Mouse (Mus musculus): Measurements from ENCODE around the gene Nutf2-ps1. TPM values are rescaled to one million over a fixed set of nuclear protein-coding genes. Genes with fewer than 3 reads are reported as not detected.
A peak's percentile ranks its signal among the peaks of the same experiment; 100 is the strongest.
"Not testable (repeated sequence)": the region's sequence is repeated elsewhere in the genome, so short reads cannot be mapped to it uniquely, and the experiment has no call there.

Gene Nutf2-ps1
- 168 and 177 TPM in 2 replicates for polyA plus RNA-seq (2015; fragmentation: Nextera tagmentation; extraction: Ambion mirVana)

GRCm38 (mm10) chr19:53588968-53589367 is at the start of gene Nutf2-ps1:
Gene Nutf2-ps1, minus strand, starts transcription at chr19:53589068.
- not testable (repeated sequence) for H3K27me3 ChIP-seq (ENCODE audit: control insufficient read depth, insufficient read depth, low read length); H3K4me1 ChIP-seq (replicated peaks; ENCODE audit: control insufficient read depth, insufficient read depth); DNase-seq (ENCODE audit: low spot score); ATAC-seq (ENCODE audit: low FRiP score, low TSS enrichment); H3K36me3 ChIP-seq (ENCODE audit: control insufficient read depth, insufficient read depth, low read length); H3K4me3 ChIP-seq (ENCODE audit: low read depth, low read length); H3K9ac ChIP-seq (ENCODE audit: low read length); H3K27ac ChIP-seq (replicated peaks); H3K4me2 ChIP-seq (replicated peaks; ENCODE audit: low read depth); H3K9me3 ChIP-seq (ENCODE audit: control insufficient read depth, low read length)
- 97% methylated on average over 7 of the region's 7 CpGs for WGBS

DNA sequence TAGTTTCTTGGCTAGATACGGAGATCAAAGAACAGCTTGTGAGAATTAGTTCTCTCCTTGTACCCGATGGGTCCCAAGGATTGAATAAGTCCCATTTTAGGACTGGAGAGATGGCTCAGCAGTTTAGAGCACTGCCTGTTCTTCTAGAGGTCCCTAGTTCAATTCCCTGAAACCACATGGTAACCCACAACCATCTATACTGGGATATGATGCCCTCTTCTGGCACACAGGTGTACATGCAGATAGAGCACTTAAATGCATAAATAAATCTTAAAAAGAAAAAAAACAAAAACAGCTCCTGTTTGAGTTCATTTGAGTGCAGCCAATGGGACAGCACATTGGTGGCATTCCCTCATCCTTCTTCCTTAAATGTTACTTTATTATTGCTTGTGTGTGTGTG is 49.2 kb upstream of the Nutf2-ps1 start:
- Histone ChIP-seq H3K4me1 (replicated peaks; ENCODE audit: control insufficient read depth, insufficient read depth) (no peaks in the 10 kb centered on the region), H3K4me3 (ENCODE audit: low read depth, low read length) (no peak overlapping the region), H3K36me3 (ENCODE audit: control insufficient read depth, insufficient read depth, low read length) (peaks cover 28% of the 10 kb centered on the region), H3K4me2 (replicated peaks; ENCODE audit: low read depth) (no peak overlapping the region), H3K27ac (replicated peaks) (no peak overlapping the region), H3K9me3 (ENCODE audit: control insufficient read depth, low read length) (no peaks in the 10 kb centered on the region), H3K27me3 (ENCODE audit: control insufficient read depth, insufficient read depth, low read length) (no peaks in the 10 kb centered on the region), H3K9ac (ENCODE audit: low read length) (no peak overlapping the region)
- ATAC-seq (ENCODE audit: low FRiP score, low TSS enrichment) (no peak), DNase-seq (ENCODE audit: low spot score) (no peak)
- 97% methylated on average over 2 of the region's 2 CpGs for WGBS
- TF ChIP-seq EP300 (optimal IDR thresholded peaks at IDR 0.05) (no peak), CTCF (IDR thresholded peaks at IDR 0.05; ENCODE audit: low read depth) (peak; percentile 62)

DNA sequence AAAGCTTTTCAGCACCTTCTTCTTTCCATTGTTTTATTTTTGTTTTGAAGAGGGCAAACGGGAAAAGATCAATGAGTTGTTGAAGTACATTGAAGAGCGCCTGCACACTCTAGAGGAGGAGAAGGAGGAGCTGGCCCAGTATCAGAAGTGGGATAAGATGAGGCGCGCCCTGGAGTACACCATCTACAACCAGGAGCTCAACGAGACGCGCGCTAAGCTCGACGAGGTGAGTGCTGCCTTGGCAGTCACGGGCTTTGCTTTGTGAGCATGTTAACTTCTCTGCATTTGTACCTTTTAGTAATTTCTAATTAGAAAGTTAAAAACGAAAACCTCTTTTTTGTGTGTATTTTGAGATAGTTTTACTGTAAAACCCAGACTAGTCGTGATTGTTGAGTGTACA is 32.8 kb upstream of the Nutf2-ps1 start:
- H3K27me3 ChIP-seq (ENCODE audit: control insufficient read depth, insufficient read depth, low read length) = no peaks in the 10 kb centered on the region
- ATAC-seq (ENCODE audit: low FRiP score, low TSS enrichment) (no peak), DNase-seq (ENCODE audit: low spot score) (no peak)
- TF ChIP-seq CTCF (IDR thresholded peaks at IDR 0.05; ENCODE audit: low read depth) (no peak), EP300 (optimal IDR thresholded peaks at IDR 0.05) (no peak)
- H3K9ac ChIP-seq (ENCODE audit: low read length) = no peak overlapping the region
- H3K36me3 ChIP-seq (ENCODE audit: control insufficient read depth, insufficient read depth, low read length) = peaks cover 30% of the 10 kb centered on the region
- no peaks in the 10 kb centered on the region for H3K9me3 ChIP-seq (ENCODE audit: control insufficient read depth, low read length)
- H3K4me1 ChIP-seq (replicated peaks; ENCODE audit: control insufficient read depth, insufficient read depth) = no peaks in the 10 kb centered on the region
- no peak overlapping the region for H3K4me3 ChIP-seq (ENCODE audit: low read depth, low read length)
- no peak overlapping the region for H3K4me2 ChIP-seq (replicated peaks; ENCODE audit: low read depth)
- H3K27ac ChIP-seq (replicated peaks) = no peak overlapping the region
- 91% methylated on average over 13 of the region's 13 CpGs for WGBS

GRCm38 (mm10) chr19:53608921-53609320 is 20.1 kb upstream of the Nutf2-ps1 start:
- no peaks in the 10 kb centered on the region for H3K9me3 ChIP-seq (ENCODE audit: control insufficient read depth, low read length)
- no peaks in the 10 kb centered on the region for H3K36me3 ChIP-seq (ENCODE audit: control insufficient read depth, insufficient read depth, low read length)
- TF ChIP-seq CTCF (IDR thresholded peaks at IDR 0.05; ENCODE audit: low read depth) = no peak
- TF ChIP-seq EP300 (optimal IDR thresholded peaks at IDR 0.05) = no peak
- DNase-seq (ENCODE audit: low spot score) (no peak), ATAC-seq (ENCODE audit: low FRiP score, low TSS enrichment) (no peak)
- 77% methylated on average over 6 of the region's 6 CpGs for WGBS
- H3K27ac ChIP-seq (replicated peaks) = no peak overlapping the region
- H3K4me3 ChIP-seq (ENCODE audit: low read depth, low read length) = no peak overlapping the region
- H3K27me3 ChIP-seq (ENCODE audit: control insufficient read depth, insufficient read depth, low read length) = no peaks in the 10 kb centered on the region
- H3K4me1 ChIP-seq (replicated peaks; ENCODE audit: control insufficient read depth, insufficient read depth) = no peaks in the 10 kb centered on the region
- no peak overlapping the region for H3K4me2 ChIP-seq (replicated peaks; ENCODE audit: low read depth)
- H3K9ac ChIP-seq (ENCODE audit: low read length) = no peak overlapping the region

GRCm38 (mm10) chr19:53601363-53601655 is 12.4 kb upstream of the Nutf2-ps1 start:
- Histone ChIP-seq H3K4me2 (replicated peaks; ENCODE audit: low read depth) (peak overlapping the region; percentile 93), H3K27me3 (ENCODE audit: control insufficient read depth, insufficient read depth, low read length) (no peaks in the 10 kb centered on the region), H3K36me3 (ENCODE audit: control insufficient read depth, insufficient read depth, low read length) (0 out of 2 replicates have a peak, but pooled peaks cover 5% of the 10 kb centered on the region), H3K27ac (replicated peaks) (0 out of 2 replicates have a peak overlapping the region, but pooled peaks have one; percentile 95), H3K4me1 (replicated peaks; ENCODE audit: control insufficient read depth, insufficient read depth) (no peaks in the 10 kb centered on the region; the same call in 1 of the 2 replicates), H3K4me3 (ENCODE audit: low read depth, low read length) (peak overlapping the region; percentile 98), H3K9me3 (ENCODE audit: control insufficient read depth, low read length) (no peaks in the 10 kb centered on the region), H3K9ac (ENCODE audit: low read length) (peak overlapping the region; percentile 95)
- WGBS = 4% methylated on average over 11 of the region's 11 CpGs
- no peak for DNase-seq (ENCODE audit: low spot score)
- no peak for TF ChIP-seq CTCF (IDR thresholded peaks at IDR 0.05; ENCODE audit: low read depth)
- no peak for TF ChIP-seq EP300 (optimal IDR thresholded peaks at IDR 0.05)
- no peak for ATAC-seq (ENCODE audit: low FRiP score, low TSS enrichment)

DNA sequence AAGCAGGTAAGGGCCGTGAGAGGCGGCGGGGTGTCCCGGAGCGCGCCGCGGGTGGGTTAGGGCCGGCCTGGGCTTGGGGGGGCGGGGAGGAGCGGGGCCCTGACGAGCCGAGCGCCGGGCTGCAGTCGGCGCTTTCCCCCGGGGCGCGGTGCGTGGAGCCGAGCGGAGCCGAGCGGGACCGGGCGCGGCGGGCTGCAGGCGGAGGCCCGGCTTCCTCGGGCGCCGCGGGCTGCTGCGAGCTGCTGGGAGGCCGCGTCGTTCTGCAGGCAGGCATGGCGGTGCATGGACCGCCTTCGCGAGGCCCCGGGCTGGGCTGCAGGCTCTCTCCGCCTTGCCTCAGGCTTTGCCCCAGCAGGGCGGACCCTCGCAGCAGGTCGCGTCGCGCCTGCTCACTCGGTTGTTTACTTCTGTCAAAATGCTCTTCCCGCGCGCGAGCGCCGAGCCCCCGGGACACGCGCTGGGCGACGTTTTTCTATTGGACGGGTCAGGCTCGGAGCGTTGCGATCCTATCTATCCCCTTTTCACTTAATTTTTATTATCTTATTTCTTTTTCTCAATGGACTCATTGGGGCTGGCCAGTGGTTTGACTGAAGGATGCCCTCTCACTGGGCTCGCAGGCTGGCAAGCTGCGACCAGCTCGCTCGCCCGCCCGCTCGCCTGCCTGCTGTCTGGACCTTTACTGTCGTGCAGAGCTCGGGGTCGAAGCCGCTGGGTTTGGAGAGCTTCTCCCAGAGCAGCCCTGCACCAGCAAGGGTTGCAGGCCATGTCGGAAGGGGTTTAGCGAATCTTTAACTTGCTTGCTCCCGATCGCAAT is 11.9 kb upstream of the Nutf2-ps1 start:
- Histone ChIP-seq H3K4me3 (ENCODE audit: low read depth, low read length) (peak overlapping the region; percentile 98), H3K9me3 (ENCODE audit: control insufficient read depth, low read length) (no peaks in the 10 kb centered on the region), H3K27me3 (ENCODE audit: control insufficient read depth, insufficient read depth, low read length) (no peaks in the 10 kb centered on the region), H3K36me3 (ENCODE audit: control insufficient read depth, insufficient read depth, low read length) (0 out of 2 replicates have a peak, but pooled peaks cover 5% of the 10 kb centered on the region), H3K4me1 (replicated peaks; ENCODE audit: control insufficient read depth, insufficient read depth) (no peaks in the 10 kb centered on the region; the same call in 1 of the 2 replicates), H3K27ac (replicated peaks) (peak overlapping the region; percentile 95), H3K4me2 (replicated peaks; ENCODE audit: low read depth) (peak overlapping the region; percentile 93), H3K9ac (ENCODE audit: low read length) (peak overlapping the region; percentile 95)
- peak; percentile 27 for DNase-seq (ENCODE audit: low spot score)
- under 1% methylated on average over 35 of the region's 82 CpGs for WGBS
- ATAC-seq (ENCODE audit: low FRiP score, low TSS enrichment) = peak; percentile 73
- TF ChIP-seq EP300 (optimal IDR thresholded peaks at IDR 0.05) = no peak
- TF ChIP-seq CTCF (IDR thresholded peaks at IDR 0.05; ENCODE audit: low read depth) = no peak
